Mouse (Mus musculus) heart, postnatal 0 days (tissue): Measurements from ENCODE around the gene Gm11937.

Experiments
- CTCF ChIP-seq: IDR thresholded peaks from 2 replicates; pipeline ENCODE4 v1.5.1; 2016; ENCODE audit warnings: antibody characterized with exemption, control low read depth, low read depth
- EP300 ChIP-seq: IDR thresholded peaks from 2 replicates; pipeline ENCODE4 v1.6.1; 2016; ENCODE audit warnings: antibody characterized with exemption, low read depth

DNA sequence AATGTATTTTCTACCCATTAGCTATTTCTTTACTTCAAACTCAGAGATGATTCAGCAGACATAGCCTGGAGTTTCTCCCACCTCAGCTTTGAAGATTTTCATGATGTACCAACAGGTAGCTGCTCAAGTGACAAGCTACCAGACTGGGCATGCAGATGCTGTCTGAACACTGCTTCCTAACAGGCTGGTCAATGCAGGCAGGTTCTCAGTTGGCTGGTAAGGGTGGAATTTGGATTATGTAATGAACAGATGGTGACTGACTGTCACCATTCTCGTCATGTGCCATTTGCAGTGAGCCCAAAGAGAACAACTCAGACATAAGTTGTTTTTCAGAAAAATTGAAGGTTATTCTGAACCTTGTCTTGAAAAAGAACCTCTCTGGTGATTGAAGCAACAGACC, 863 bp downstream of the Gm11937 start:
- TF ChIP-seq CTCF, result no peak
- no peak for TF ChIP-seq EP300
